Mouse (Mus musculus): ENCODE measurements around the gene Lyl1. TPM values are rescaled to one million over a fixed set of nuclear protein-coding genes. Genes with fewer than 3 reads are reported as not detected.

Gene Lyl1
- total and polyA plus RNA-seq, 3 experiments = 88.7 to 149 (median 136) TPM

GRCm38 (mm10) chr8:84715893-84716468, 14.7 kb downstream of the Lyl1 start:
- Histone ChIP-seq H3K36me3 (ENCODE audit: control insufficient read depth in 1 of 2, insufficient read depth in 2 of 2, low read length in 2 of 2) (peaks cover 0 to 1% of the 10 kb centered on the region in 2 experiments; a peak in 1 of 4 replicates), H3K27me3 (ENCODE audit: control insufficient read depth in 1 of 2, insufficient read depth in 2 of 2, low read length in 2 of 2) (no peaks in the 10 kb centered on the region), H3K27ac (ENCODE audit: control insufficient read depth, low read depth, low read length) (no peak overlapping the region), H3K79me2 (ENCODE audit: control insufficient read depth, insufficient read depth, low read length, poor library complexity) (no peaks in the 10 kb centered on the region), H3K4me1 (ENCODE audit: control insufficient read depth in 1 of 2, insufficient read depth in 2 of 2, low read length in 2 of 2) (no peaks in the 10 kb centered on the region), H3K4me3 (ENCODE audit: control insufficient read depth in 1 of 2, insufficient read depth in 1 of 2, low read depth in 2 of 2, low read length in 2 of 2) (no peak overlapping the region), H3K9ac (ENCODE audit: control insufficient read depth, low read depth, low read length, poor library complexity, severe bottlenecking) (no peak overlapping the region), H3K9me3 (replicated peaks; ENCODE audit: insufficient read depth, low read length) (no peaks in the 10 kb centered on the region)
- no peak for DNase-seq (ENCODE audit: low read depth, low spot score)
- TF ChIP-seq ZNF384 (IDR thresholded peaks at IDR 0.05; ENCODE audit: low read depth, low read length) = no peak
- TF ChIP-seq SMC3 (IDR thresholded peaks at IDR 0.05; ENCODE audit: low read depth, low read length) = no peak
- no peak for TF ChIP-seq USF1 (IDR thresholded peaks at IDR 0.05; ENCODE audit: low read depth, low read length)
- TF ChIP-seq RAD21 (IDR thresholded peaks at IDR 0.05; ENCODE audit: low read depth, low read length) = no peak
- TF ChIP-seq CTCF (IDR thresholded peaks at IDR 0.05 in 2 of 3, conservative IDR thresholded peaks at IDR 0.05 in 1 of 3; ENCODE audit: control insufficient read depth in 1 of 3, insufficient read depth in 1 of 3, low read depth in 2 of 3, low read length in 3 of 3, poor library complexity in 1 of 3, severe bottlenecking in 1 of 3) = no peak
- no peak for TF ChIP-seq JUND (IDR thresholded peaks at IDR 0.05; ENCODE audit: low read depth, low read length)
- no peak for TF ChIP-seq MYB (IDR thresholded peaks at IDR 0.05; ENCODE audit: low read depth, low read length)
- no peak for TF ChIP-seq POLR2AphosphoS2 (IDR thresholded peaks at IDR 0.05; ENCODE audit: low read length)
- no peak for TF ChIP-seq ZMIZ1 (IDR thresholded peaks at IDR 0.05; ENCODE audit: low read depth, low read length)
- TF ChIP-seq BHLHE40 (IDR thresholded peaks at IDR 0.05; ENCODE audit: borderline replicate concordance, low read depth, low read length) = no peak
- no peak for TF ChIP-seq CHD2 (IDR thresholded peaks at IDR 0.05; ENCODE audit: low read length)

GRCm38 (mm10) chr8:84716790-84717189, 15.5 kb downstream of the Lyl1 start:
- H3K4me1 ChIP-seq (ENCODE audit: control insufficient read depth in 1 of 2, insufficient read depth in 2 of 2, low read length in 2 of 2) = peaks cover 0 to under 1% of the 10 kb centered on the region in 2 experiments; a peak in 1 of 4 replicates
- TF ChIP-seq ETS1 (IDR thresholded peaks at IDR 0.05; ENCODE audit: low read depth, low read length) (no peak), MXI1 (IDR thresholded peaks at IDR 0.05; ENCODE audit: low read depth, low read length) (no peak), EP300 (IDR thresholded peaks at IDR 0.05; ENCODE audit: low read depth in 1 of 2, low read length in 2 of 2) (no peak), BHLHE40 (IDR thresholded peaks at IDR 0.05; ENCODE audit: borderline replicate concordance, low read depth, low read length) (no peak), ZC3H11A (IDR thresholded peaks at IDR 0.05; ENCODE audit: low read depth, low read length) (no peak), RAD21 (IDR thresholded peaks at IDR 0.05; ENCODE audit: low read depth, low read length) (no peak), E2F4 (IDR thresholded peaks at IDR 0.05; ENCODE audit: borderline replicate concordance, low read depth, low read length) (no peak), KAT2A (conservative IDR thresholded peaks at IDR 0.05; ENCODE audit: low read depth, low read length) (no peak), MAFK (IDR thresholded peaks at IDR 0.05; ENCODE audit: borderline replicate concordance, low read depth, low read length) (no peak), POLR2AphosphoS2 (IDR thresholded peaks at IDR 0.05; ENCODE audit: low read length) (no peak), MYC (IDR thresholded peaks at IDR 0.05; ENCODE audit: low read depth, low read length) (no peak), CHD1 (IDR thresholded peaks at IDR 0.05; ENCODE audit: low read depth, low read length) (no peak), NRF1 (IDR thresholded peaks at IDR 0.05; ENCODE audit: insufficient read depth, low read depth, low read length, poor library complexity, severe bottlenecking) (no peak), SIN3A (IDR thresholded peaks at IDR 0.05; ENCODE audit: low read length) (no peak), GABPA (IDR thresholded peaks at IDR 0.05; ENCODE audit: low read depth, low read length) (no peak), ZKSCAN1 (IDR thresholded peaks at IDR 0.05; ENCODE audit: low read depth, low read length) (no peak), TCF12 (IDR thresholded peaks at IDR 0.05; ENCODE audit: low read depth, low read length) (no peak), MYB (IDR thresholded peaks at IDR 0.05; ENCODE audit: low read depth, low read length) (no peak), TAL1 (IDR thresholded peaks at IDR 0.05; ENCODE audit: low read length) (no peak)
- no peak overlapping the region for H3K9ac ChIP-seq (ENCODE audit: control insufficient read depth, low read depth, low read length, poor library complexity, severe bottlenecking)
- H3K4me3 ChIP-seq (ENCODE audit: control insufficient read depth in 1 of 2, insufficient read depth in 1 of 2, low read depth in 2 of 2, low read length in 2 of 2) = no peak overlapping the region
- no peak for DNase-seq (ENCODE audit: low read depth, low spot score)
- H3K79me2 ChIP-seq (ENCODE audit: control insufficient read depth, insufficient read depth, low read length, poor library complexity) = no peaks in the 10 kb centered on the region
- H3K27me3 ChIP-seq (ENCODE audit: control insufficient read depth in 1 of 2, insufficient read depth in 2 of 2, low read length in 2 of 2) = no peaks in the 10 kb centered on the region
- peaks cover under 1 to 1% of the 10 kb centered on the region in 2 experiments; a peak in 2 of 4 replicates for H3K36me3 ChIP-seq (ENCODE audit: control insufficient read depth in 1 of 2, insufficient read depth in 2 of 2, low read length in 2 of 2)
- no peak overlapping the region for H3K27ac ChIP-seq (ENCODE audit: control insufficient read depth, low read depth, low read length)
- H3K9me3 ChIP-seq (replicated peaks; ENCODE audit: insufficient read depth, low read length) = no peaks in the 10 kb centered on the region
